Mouse (Mus musculus) CH12.LX (cell line): ENCODE data around the gene Slc25a17. TPM values are rescaled to one million over a fixed set of nuclear protein-coding genes. Genes with fewer than 3 reads are reported as not detected.

Experiments
- DNase-seq: peaks from one replicate; pipeline ENCODE4 v3.0.0-alpha.2; 2013; ENCODE audit errors: extremely low read depth
- H3K27ac ChIP-seq: 2 replicates; pipeline ENCODE4 v1.5.1; 2012; ENCODE audit warnings: low read depth, mild to moderate bottlenecking, control low read depth, moderate library complexity; ENCODE audit not compliant: insufficient read depth
- H3K27me3 ChIP-seq: replicated peaks from 2 replicates; pipeline ENCODE3; 2012; ENCODE audit warnings: inconsistent platforms
- H3K36me3 ChIP-seq, 2 experiments: replicated peaks in 1 of 2; 2 replicates each; pipeline versions ENCODE3 to v1.6.1; 2012; ENCODE audit warnings: inconsistent platforms in 1 of 2, low read length in 1 of 2, mild to moderate bottlenecking in 1 of 2, mixed read lengths in 1 of 2, moderate library complexity in 1 of 2; ENCODE audit not compliant: control insufficient read depth in 1 of 2, insufficient read depth in 1 of 2
- H3K4me1 ChIP-seq, 2 experiments: 2 replicates each; pipeline ENCODE4 v1.6.1; 2012; ENCODE audit warnings: inconsistent platforms in 1 of 2, moderate library complexity in 1 of 2; ENCODE audit not compliant: insufficient read depth in 2 of 2, control insufficient read depth in 1 of 2
- H3K4me2 ChIP-seq: 2 replicates; pipeline ENCODE4 v1.6.1; 2012; ENCODE audit warnings: low read depth, mild to moderate bottlenecking, control low read depth; ENCODE audit not compliant: poor library complexity, insufficient read depth, severe bottlenecking
- H3K4me3 ChIP-seq, 3 experiments: fragments of 150-350 bp in 1 of 3; sonication (generic) in 1 of 3; replicated peaks in 1 of 3; 2 replicates each; pipeline versions ENCODE3 to v1.5.1; 2011 to 2012; ENCODE audit warnings: low read depth in 2 of 3, low read length in 2 of 3, mild to moderate bottlenecking in 2 of 3, moderate library complexity in 2 of 3, control low read depth in 1 of 3, improper control_type of control experiment in 1 of 3, inconsistent platforms in 1 of 3, mixed read lengths in 1 of 3; ENCODE audit not compliant: poor library complexity in 1 of 3
- H3K79me2 ChIP-seq: replicated peaks from 2 replicates; pipeline ENCODE4 v1.6.1; 2012; ENCODE audit warnings: mild to moderate bottlenecking, moderate library complexity; ENCODE audit not compliant: control insufficient read depth, poor library complexity, insufficient read depth, severe bottlenecking; ENCODE audit errors: extremely low read depth
- H3K9ac ChIP-seq: 2 replicates; pipeline ENCODE4 v1.6.1; 2012; ENCODE audit warnings: low read depth, mild to moderate bottlenecking, control low read depth, moderate library complexity; ENCODE audit not compliant: insufficient read depth
- H3K9me3 ChIP-seq: replicated peaks from 2 replicates; pipeline ENCODE3; 2012; ENCODE audit warnings: low read length, inconsistent platforms, mixed read lengths
- BHLHE40 ChIP-seq: IDR thresholded peaks from 2 replicates; pipeline ENCODE4 v1.6.1; 2011; ENCODE audit warnings: mild to moderate bottlenecking, low read depth, low read length, improper control_type of control experiment
- CHD1 ChIP-seq: IDR thresholded peaks from 2 replicates; pipeline ENCODE4 v1.6.1; 2012; ENCODE audit warnings: low read depth, low read length, improper control_type of control experiment, inconsistent platforms
- CHD2 ChIP-seq: IDR thresholded peaks from 2 replicates; pipeline ENCODE4 v1.6.1; 2011; ENCODE audit warnings: low read length, improper control_type of control experiment
- CTCF ChIP-seq, 2 experiments: IDR thresholded peaks in 1 of 2; conservative IDR thresholded peaks in 1 of 2; 2 replicates each; pipeline ENCODE4 v1.5.1; 2011 to 2012; ENCODE audit warnings: low read depth in 2 of 2, low read length in 2 of 2, improper control_type of control experiment in 1 of 2, inconsistent platforms in 1 of 2, mild to moderate bottlenecking in 1 of 2, moderate library complexity in 1 of 2
- E2F4 ChIP-seq: IDR thresholded peaks from 2 replicates; pipeline ENCODE4 v1.6.1; 2011; ENCODE audit warnings: low read depth, low read length, improper control_type of control experiment; ENCODE audit not compliant: insufficient replicate concordance
- ELF1 ChIP-seq: IDR thresholded peaks from 2 replicates; pipeline ENCODE4 v1.6.1; 2014; ENCODE audit warnings: low read depth, mild to moderate bottlenecking, inconsistent platforms, low read length, improper control_type of control experiment
- EP300 ChIP-seq: IDR thresholded peaks from 2 replicates; pipeline ENCODE4 v1.6.1; 2011; ENCODE audit warnings: low read length, improper control_type of control experiment
- ETS1 ChIP-seq: conservative IDR thresholded peaks from 2 replicates; pipeline ENCODE4 v1.6.1; 2012; ENCODE audit warnings: low read depth, mild to moderate bottlenecking, inconsistent platforms, low read length, improper control_type of control experiment, moderate library complexity
- GABPA ChIP-seq: IDR thresholded peaks from 2 replicates; pipeline ENCODE4 v1.6.1; 2012; ENCODE audit warnings: low read depth, low read length, improper control_type of control experiment, inconsistent platforms; ENCODE audit not compliant: insufficient replicate concordance
- HCFC1 ChIP-seq: IDR thresholded peaks from 2 replicates; pipeline ENCODE4 v1.6.1; 2012; ENCODE audit warnings: low read depth, mild to moderate bottlenecking, inconsistent platforms, low read length, improper control_type of control experiment
- IRF4 ChIP-seq: IDR thresholded peaks from 2 replicates; pipeline ENCODE4 v1.6.1; 2014; ENCODE audit warnings: low read depth, mild to moderate bottlenecking, inconsistent platforms, low read length, improper control_type of control experiment
- MAX ChIP-seq: IDR thresholded peaks from 2 replicates; pipeline ENCODE4 v1.6.1; 2011; ENCODE audit warnings: low read length, improper control_type of control experiment
- MAZ ChIP-seq: IDR thresholded peaks from 2 replicates; pipeline ENCODE4 v1.6.1; 2012; ENCODE audit warnings: low read depth, mild to moderate bottlenecking, inconsistent platforms, low read length, improper control_type of control experiment, moderate library complexity
- NELFE ChIP-seq: IDR thresholded peaks from 2 replicates; pipeline ENCODE4 v1.6.1; 2011; ENCODE audit warnings: low read depth, low read length, improper control_type of control experiment
- PAX5 ChIP-seq: IDR thresholded peaks from 2 replicates; pipeline ENCODE4 v1.6.1; 2012; ENCODE audit warnings: low read length, inconsistent platforms, mixed read lengths
- POLR2A ChIP-seq: IDR thresholded peaks from 2 replicates; pipeline ENCODE4 v1.6.1; 2011; ENCODE audit warnings: low read depth, mild to moderate bottlenecking, improper control_type of control experiment, low read length
- RAD21 ChIP-seq: IDR thresholded peaks from 2 replicates; pipeline ENCODE4 v1.6.1; 2011; ENCODE audit warnings: low read depth, mild to moderate bottlenecking, low read length, improper control_type of control experiment, moderate library complexity
- RCOR1 ChIP-seq: conservative IDR thresholded peaks from 2 replicates; pipeline ENCODE4 v1.6.1; 2012; ENCODE audit warnings: low read depth, mild to moderate bottlenecking, inconsistent platforms, low read length, improper control_type of control experiment
- SIN3A ChIP-seq: IDR thresholded peaks from 2 replicates; pipeline ENCODE4 v1.6.1; 2012; ENCODE audit warnings: low read length, improper control_type of control experiment, inconsistent platforms
- SMC3 ChIP-seq: IDR thresholded peaks from 2 replicates; pipeline ENCODE4 v1.6.1; 2011; ENCODE audit warnings: low read depth, low read length, improper control_type of control experiment
- TCF12 ChIP-seq: IDR thresholded peaks from 2 replicates; pipeline ENCODE4 v1.6.1; 2014; ENCODE audit warnings: low read depth, mild to moderate bottlenecking, inconsistent platforms, low read length, improper control_type of control experiment
- UBTF ChIP-seq: IDR thresholded peaks from 2 replicates; pipeline ENCODE4 v1.6.1; 2012; ENCODE audit warnings: low read depth, mild to moderate bottlenecking, inconsistent platforms, low read length, improper control_type of control experiment, moderate library complexity
- USF1 ChIP-seq: IDR thresholded peaks from 2 replicates; pipeline ENCODE4 v1.6.1; 2014; ENCODE audit warnings: low read depth, mild to moderate bottlenecking, inconsistent platforms, low read length, improper control_type of control experiment
- ZC3H11A ChIP-seq: IDR thresholded peaks from 2 replicates; pipeline ENCODE4 v1.6.1; 2012; ENCODE audit warnings: low read depth, mild to moderate bottlenecking, inconsistent platforms, low read length, improper control_type of control experiment
- ZKSCAN1 ChIP-seq: IDR thresholded peaks from 2 replicates; pipeline ENCODE4 v1.6.1; 2012; ENCODE audit warnings: low read depth, inconsistent platforms, low read length, improper control_type of control experiment, borderline replicate concordance
- ZMIZ1 ChIP-seq: IDR thresholded peaks from 2 replicates; pipeline ENCODE4 v1.6.1; 2012; ENCODE audit warnings: low read depth, mild to moderate bottlenecking, inconsistent platforms, low read length, improper control_type of control experiment
- ZNF384 ChIP-seq: IDR thresholded peaks from 2 replicates; pipeline ENCODE4 v1.6.1; 2012; ENCODE audit warnings: low read depth, low read length, improper control_type of control experiment, inconsistent platforms
- dilution Hi-C: fragments of 300-500 bp; cut with MboI; formaldehyde crosslinking; loops from 2 replicates; pipeline ENCODE4 v1.14.3; 2020; ENCODE audit warnings: low sequenced_read_pairs; ENCODE audit not compliant: extremely low pct_unique_long_range_greater_than_20kb, extremely low pct_ligation_motif_present
- in situ Hi-C: fragments of 300-500 bp; cut with MboI; formaldehyde crosslinking; loops from 3 replicates; pipeline ENCODE4 v1.14.3; 2019; ENCODE audit warnings: low sequenced_read_pairs, low pct_ligation_motif_present, low pct_unique_long_range_greater_than_20kb, mixed read lengths
- polyA plus RNA-seq: library from polyadenylated mRNA; unstranded; fragments of >175 nt; gene quantifications from 2 replicates; pipeline ENCODE4 v1.2.1, GENCODE M21; 2012; ENCODE audit warnings: low read depth; ENCODE audit not compliant: insufficient read length
- total RNA-seq, 2 experiments: library from RNA; depleted of rRNA; stranded (reverse); fragments of 300-350 nt in 1 of 2; fragments of >200 nt in 1 of 2; gene quantifications; 2 replicates each; pipeline ENCODE4 v1.2.3; 2012 to 2014

Gene Slc25a17
- total and polyA plus RNA-seq, 3 experiments = 48.0 to 99.4 (median 76.9) TPM

DNA sequence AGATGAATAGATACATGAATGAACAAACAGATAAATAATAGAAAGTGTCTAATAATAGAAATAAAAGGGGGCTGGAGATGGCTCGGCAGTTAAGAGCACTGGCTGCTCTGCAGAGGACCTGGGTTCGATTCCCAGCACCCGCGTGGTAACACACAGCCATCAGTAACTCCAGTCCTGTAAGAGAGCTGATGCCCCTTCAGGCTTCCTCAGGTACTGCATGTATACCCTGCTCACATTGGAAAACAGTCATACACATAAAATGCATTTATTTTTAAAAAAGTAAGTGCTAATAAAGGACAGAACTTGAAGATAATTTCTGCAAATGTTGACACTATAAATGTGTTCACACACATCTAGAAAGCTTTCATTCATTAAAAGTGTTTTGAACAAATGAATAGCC, 70.4 kb downstream of the Slc25a17 start:
- no peak overlapping the region for H3K9ac ChIP-seq
- in situ Hi-C loops = no loop called here
- dilution Hi-C loops = no loop called here

DNA sequence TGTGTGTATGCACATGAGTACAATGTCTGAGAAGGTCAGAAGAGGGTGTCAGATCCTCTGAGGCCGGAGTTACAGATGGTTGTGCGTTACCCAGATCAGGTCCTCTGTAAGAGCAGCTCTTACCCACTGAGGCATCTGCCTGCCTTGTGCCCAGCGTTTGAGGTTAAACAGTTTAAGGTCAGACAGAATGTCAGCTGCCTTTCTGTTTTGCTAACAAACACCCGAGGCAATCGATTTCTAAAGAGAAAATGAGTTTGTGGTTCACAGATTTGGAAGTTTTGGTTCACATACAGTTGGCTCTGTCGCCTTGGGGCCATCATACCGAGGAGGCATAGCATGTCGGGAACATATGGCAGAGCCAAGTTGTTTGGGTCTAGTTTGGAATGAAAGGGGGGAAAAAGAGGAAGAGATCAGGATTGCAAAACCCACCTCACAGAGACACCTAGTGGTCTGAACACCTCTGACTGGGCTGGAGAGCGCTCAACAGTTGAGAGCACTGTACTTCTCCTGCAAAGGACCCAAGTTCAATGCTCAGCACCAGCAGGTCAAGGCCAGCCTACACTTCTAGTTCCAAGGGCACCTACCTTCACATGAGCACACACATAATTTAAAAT, 76.4 kb downstream of the Slc25a17 start:
- dilution Hi-C loops = no loop called here
- H3K9me3 ChIP-seq = no peaks in the 10 kb centered on the region

More for the DNA sequence above, 70.4 kb downstream of the Slc25a17 start:
- no peak for TF ChIP-seq E2F4
- no peak for TF ChIP-seq TCF12
- no peak for TF ChIP-seq IRF4
- no peak for TF ChIP-seq CHD2
- no peak for TF ChIP-seq MAZ
- TF ChIP-seq ETS1 = no peak
- no peak for TF ChIP-seq NELFE
- TF ChIP-seq POLR2A = no peak
- no peak for TF ChIP-seq GABPA
- no peak for TF ChIP-seq HCFC1
- TF ChIP-seq ZC3H11A = no peak
- no peak for TF ChIP-seq PAX5
- TF ChIP-seq USF1 = no peak
- no peak for TF ChIP-seq CHD1
- H3K36me3 ChIP-seq = no peaks in the 10 kb centered on the region
- H3K9me3 ChIP-seq = peaks cover 4% of the 10 kb centered on the region
- no peak for DNase-seq
- H3K4me3 ChIP-seq = no peak overlapping the region
- no peaks in the 10 kb centered on the region for H3K27me3 ChIP-seq
- no peaks in the 10 kb centered on the region for H3K4me1 ChIP-seq
- no peak overlapping the region for H3K27ac ChIP-seq
- H3K79me2 ChIP-seq = no peaks in the 10 kb centered on the region
- no peak overlapping the region for H3K4me2 ChIP-seq

More for the DNA sequence above, 76.4 kb downstream of the Slc25a17 start:
- Histone ChIP-seq H3K4me1 (no peaks in the 10 kb centered on the region), H3K4me2 (no peak overlapping the region), H3K4me3 (no peak overlapping the region), H3K27me3 (no peaks in the 10 kb centered on the region), H3K36me3 (no peaks in the 10 kb centered on the region), H3K79me2 (no peaks in the 10 kb centered on the region), H3K9ac (no peak overlapping the region), H3K27ac (no peak overlapping the region)
- DNase-seq = no peak
- in situ Hi-C loops = no loop called here
- TF ChIP-seq SIN3A = no peak
- TF ChIP-seq CTCF (conservative IDR thresholded peaks at IDR 0.05 in 1 of 2, IDR thresholded peaks at IDR 0.05 in 1 of 2; ENCODE audit: low read depth in 2 of 2, low read length in 2 of 2) = peak in 1 of 2 experiments; percentile 51; a peak in 2 of 4 replicates
- TF ChIP-seq ELF1 = no peak
- TF ChIP-seq RCOR1 = no peak
- TF ChIP-seq MAX = no peak
- TF ChIP-seq BHLHE40 = no peak
- no peak for TF ChIP-seq ZMIZ1
- TF ChIP-seq UBTF = no peak
- peak; percentile 13; the same call in 1 of the 2 replicates for TF ChIP-seq SMC3
- TF ChIP-seq ZKSCAN1 = no peak
- TF ChIP-seq HCFC1 = no peak
- no peak for TF ChIP-seq EP300
- no peak for TF ChIP-seq ZNF384
- peak; percentile 36 for TF ChIP-seq RAD21
- no peak for TF ChIP-seq E2F4
